Mouse (Mus musculus) splenic B cell, adult 2 months (primary cell): Measurements from ENCODE around the gene Xpo5.

Experiments used
- DNase-seq: peaks from one replicate; pipeline ENCODE4 v3.0.0-alpha.2; 2011; ENCODE audit warnings: low read depth, low spot score
- H3K27me3 ChIP-seq: 2 replicates; pipeline ENCODE4 v1.6.1; 2012; ENCODE audit warnings: mild to moderate bottlenecking, low read length, moderate library complexity, mixed read lengths; ENCODE audit not compliant: control insufficient read depth, poor library complexity, insufficient read depth, severe bottlenecking
- H3K36me3 ChIP-seq: 2 replicates; pipeline ENCODE4 v1.6.1; 2012; ENCODE audit warnings: mild to moderate bottlenecking, low read length, moderate library complexity, mixed read lengths; ENCODE audit not compliant: control insufficient read depth, poor library complexity, insufficient read depth, severe bottlenecking

Xpo5 gene

GRCm38 (mm10) chr17:46239516-46240114, 37.0 kb downstream of the Xpo5 start:
- no peak for DNase-seq
- Histone ChIP-seq H3K27me3 (no peaks in the 10 kb centered on the region), H3K36me3 (peaks cover 13% of the 10 kb centered on the region)

DNA sequence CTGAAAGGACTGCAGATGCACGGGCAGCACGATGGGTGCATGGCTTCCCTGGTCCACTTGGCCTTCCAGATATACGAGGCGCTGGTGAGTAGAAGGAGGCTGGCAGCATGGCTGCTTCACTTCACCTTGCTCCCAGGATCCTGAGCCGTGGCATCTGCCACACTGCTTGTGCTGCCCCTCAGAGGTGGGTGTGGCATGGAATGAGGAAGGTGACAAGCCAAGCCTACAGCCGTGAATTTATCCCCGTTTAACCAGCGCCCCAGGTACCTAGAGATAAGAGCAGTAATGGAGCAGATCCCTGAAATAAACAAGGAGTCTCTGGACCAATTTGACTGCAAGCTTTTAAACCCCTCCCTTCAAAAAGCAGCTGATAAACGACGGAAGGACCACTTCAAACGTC, 38.9 kb downstream of the Xpo5 start:
- H3K36me3 ChIP-seq = peaks cover 12% of the 10 kb centered on the region; the same call in 1 of the 2 replicates
- no peaks in the 10 kb centered on the region for H3K27me3 ChIP-seq
- DNase-seq = no peak

DNA sequence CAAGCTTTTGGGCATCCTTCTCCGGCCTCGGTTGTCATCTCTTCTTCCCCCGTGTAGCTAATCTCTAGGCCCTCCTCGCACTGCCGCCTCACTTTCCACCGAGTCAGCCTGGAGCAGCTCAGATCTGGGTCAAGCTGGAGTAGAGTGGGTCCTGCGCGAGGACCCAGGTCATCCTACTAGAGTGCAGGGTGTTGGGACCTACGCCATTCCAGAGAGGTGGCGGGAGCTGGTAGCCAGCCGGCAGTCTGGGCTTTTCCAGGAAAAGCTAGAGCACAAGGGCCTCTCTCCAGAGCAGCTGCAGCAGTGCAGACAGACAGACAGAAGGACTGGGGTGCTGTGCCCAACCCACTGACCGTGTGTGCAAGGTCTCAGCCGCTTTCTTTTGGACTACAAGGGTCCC, 39.7 kb downstream of the Xpo5 start:
- no peak for DNase-seq
- H3K27me3 ChIP-seq = no peaks in the 10 kb centered on the region
- H3K36me3 ChIP-seq = peaks cover 9% of the 10 kb centered on the region; the same call in 1 of the 2 replicates

DNA sequence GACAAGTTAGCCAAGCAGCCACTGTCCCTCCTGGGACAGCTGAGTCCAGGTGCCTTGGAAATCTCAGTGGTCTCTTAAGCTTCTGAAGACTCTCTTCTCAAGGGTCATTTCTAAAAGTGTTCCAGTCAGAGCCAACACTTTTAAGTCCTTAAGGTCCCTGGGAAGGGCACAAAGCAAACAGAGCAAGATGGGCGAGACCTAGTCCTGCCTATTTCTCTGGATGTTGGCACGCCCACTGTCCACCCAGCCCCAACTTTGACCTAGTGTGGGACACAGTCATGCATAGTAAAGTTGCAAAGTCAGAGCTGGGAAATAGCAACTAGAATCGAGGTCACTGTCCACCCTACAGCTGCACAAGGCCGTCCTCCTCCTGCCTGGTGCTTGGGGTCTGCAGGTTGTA, 40.4 kb downstream of the Xpo5 start:
- Histone ChIP-seq H3K27me3 (no peaks in the 10 kb centered on the region), H3K36me3 (peaks cover 8% of the 10 kb centered on the region; the same call in 1 of the 2 replicates)
- no peak for DNase-seq

DNA sequence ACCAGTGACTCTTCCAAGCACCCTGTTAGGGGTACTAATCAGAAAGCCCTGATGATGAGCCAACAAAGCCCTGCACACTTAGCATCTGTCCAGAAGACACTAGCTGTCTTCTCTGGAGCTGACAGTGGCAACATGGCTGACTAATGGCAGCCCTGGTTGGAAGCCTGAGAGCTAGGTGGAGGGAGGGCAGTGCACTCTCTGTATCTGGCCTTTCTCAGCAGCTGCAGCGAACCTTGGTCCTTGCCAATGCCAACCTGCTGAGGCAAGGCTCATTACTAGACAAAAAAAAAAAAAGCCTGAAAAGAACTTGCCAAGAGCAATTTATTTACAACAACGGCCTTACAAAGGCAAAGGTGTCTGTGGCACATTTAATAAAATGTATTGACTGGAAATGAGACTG, 41.0 kb downstream of the Xpo5 start:
- peaks cover 8% of the 10 kb centered on the region; the same call in 1 of the 2 replicates for H3K36me3 ChIP-seq
- DNase-seq = no peak
- no peaks in the 10 kb centered on the region for H3K27me3 ChIP-seq

- DNase-seq = no peak
- H3K27me3 ChIP-seq = no peaks in the 10 kb centered on the region
- peaks cover 8% of the 10 kb centered on the region; the same call in 1 of the 2 replicates for H3K36me3 ChIP-seq
Measured at GRCm38 (mm10) chr17:46244579-46244978, 42.0 kb downstream of the Xpo5 start.

DNA sequence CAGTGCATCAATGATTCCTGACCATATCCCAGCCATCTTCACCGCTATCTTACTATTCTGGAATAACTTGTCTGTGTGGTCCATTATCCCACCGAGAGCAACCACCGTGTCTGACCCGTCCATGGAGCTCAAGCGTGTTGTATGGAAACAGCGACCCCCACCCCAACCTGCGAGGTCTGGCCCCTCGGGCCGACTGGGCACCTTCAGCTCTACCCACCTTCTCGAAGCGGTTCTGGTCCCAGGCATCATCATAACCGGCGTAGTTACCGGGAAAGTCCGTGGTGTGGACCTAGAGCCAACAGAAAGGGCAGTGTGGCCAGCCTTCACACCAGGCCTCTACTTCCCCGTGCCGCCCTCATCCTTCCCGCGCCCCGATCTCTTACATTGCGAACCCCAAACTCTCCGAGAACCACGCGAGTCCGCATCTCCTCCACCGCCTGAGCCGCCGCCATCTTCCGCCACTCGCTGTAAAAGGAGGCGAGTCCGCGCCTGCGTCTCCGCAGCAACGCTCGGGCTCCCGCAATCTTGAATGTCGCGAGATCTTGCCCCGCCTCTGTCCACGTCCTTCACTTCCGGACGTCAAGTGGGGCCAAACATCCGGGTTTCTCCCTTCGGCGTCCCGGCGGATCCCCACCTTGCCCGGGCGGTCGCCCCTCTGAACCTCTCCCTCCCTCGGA, 45.1 kb downstream of the Xpo5 start, which contains the start of the genes Polr1c and Yipf3:
Gene Polr1c, minus strand, starts transcription at position 543 of the 677 bp plus-strand sequence.
Gene Yipf3, plus strand, starts transcription at position 569 of the 677 bp plus-strand sequence.
- peak; percentile 94 for DNase-seq
- peaks cover 6% of the 10 kb centered on the region for H3K36me3 ChIP-seq
- H3K27me3 ChIP-seq = no peaks in the 10 kb centered on the region

GRCm38 (mm10) chr17:46248189-46248522, 45.6 kb downstream of the Xpo5 start:
- no peak for DNase-seq
- Histone ChIP-seq H3K36me3 (peaks cover 6% of the 10 kb centered on the region), H3K27me3 (no peaks in the 10 kb centered on the region)

DNA sequence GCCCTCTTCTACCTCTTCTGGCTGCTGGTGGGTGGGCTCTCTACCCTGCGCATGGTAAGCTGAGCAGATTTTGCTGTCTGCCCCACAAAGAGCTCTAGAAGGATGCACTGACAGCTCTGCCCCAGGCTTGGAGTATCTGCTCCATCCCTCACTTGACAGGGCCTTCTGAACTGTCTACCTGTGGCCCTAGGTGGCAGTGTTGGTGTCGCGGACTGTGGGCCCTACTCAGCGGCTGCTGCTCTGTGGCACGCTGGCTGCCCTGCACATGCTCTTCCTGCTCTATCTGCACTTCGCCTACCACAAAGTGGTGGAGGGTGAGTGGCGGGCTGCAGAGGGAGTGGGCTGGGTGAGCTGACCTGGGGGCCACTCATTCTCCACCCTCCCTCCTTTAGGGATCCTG, 48.6 kb downstream of the Xpo5 start:
- peaks cover 6% of the 10 kb centered on the region for H3K36me3 ChIP-seq
- no peaks in the 10 kb centered on the region for H3K27me3 ChIP-seq
- peak; percentile 38 for DNase-seq

DNA sequence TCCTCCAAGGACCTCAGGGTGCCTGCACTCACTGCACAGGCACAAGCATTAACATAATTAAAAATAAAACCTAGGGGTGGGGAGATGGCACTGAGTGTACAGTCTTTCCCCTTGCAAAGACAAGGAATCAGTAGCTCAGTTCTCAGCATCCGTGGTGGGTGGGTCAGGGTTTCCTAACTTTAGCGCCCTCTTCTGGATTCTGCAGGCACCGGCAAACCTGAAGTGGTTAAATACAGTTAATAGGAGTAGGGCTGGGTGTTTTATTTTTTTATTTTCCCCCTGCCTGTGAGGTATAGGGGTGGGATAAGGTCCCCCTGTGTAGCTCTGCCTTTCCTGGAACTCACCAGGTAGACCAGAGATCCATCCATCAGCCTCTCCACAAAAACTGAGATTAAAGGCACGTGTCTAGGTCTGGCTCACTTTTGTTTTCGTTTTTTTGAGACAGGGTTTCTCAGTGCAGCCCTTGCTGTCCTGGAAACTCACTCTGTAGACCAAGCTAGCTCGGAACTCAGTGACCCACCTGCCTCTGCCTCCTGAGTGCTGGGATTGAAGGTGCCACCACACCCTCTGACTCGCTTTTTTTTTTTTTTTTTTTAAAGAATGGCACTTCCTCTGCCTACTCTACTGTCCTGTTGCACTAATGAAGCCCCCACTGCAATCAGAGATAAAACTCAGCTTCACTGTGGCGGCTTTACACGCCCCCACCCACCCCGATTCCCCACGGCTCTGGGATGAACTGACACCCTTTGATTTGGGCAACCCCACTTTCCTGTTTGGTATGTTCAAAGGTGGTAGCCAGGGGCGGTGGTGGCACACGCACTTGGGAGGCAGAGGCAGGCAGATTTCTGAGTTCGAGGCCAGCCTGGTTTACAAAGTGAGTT, 50.2 kb downstream of the Xpo5 start:
- peak; percentile 59 for DNase-seq
- peaks cover 6% of the 10 kb centered on the region for H3K36me3 ChIP-seq
- no peaks in the 10 kb centered on the region for H3K27me3 ChIP-seq

GRCm38 (mm10) chr17:46253452-46254084, 51.0 kb downstream of the Xpo5 start, which contains the start of gene Lrrc73:
Lrrc73 (plus strand) TSS chr17:46253531.
- Histone ChIP-seq H3K36me3 (peaks cover 6% of the 10 kb centered on the region), H3K27me3 (no peaks in the 10 kb centered on the region)
- DNase-seq = peak; percentile 93

GRCm38 (mm10) chr17:46254106-46254505, 51.5 kb downstream of the Xpo5 start:
- Histone ChIP-seq H3K36me3 (peaks cover 7% of the 10 kb centered on the region), H3K27me3 (no peaks in the 10 kb centered on the region)
- DNase-seq = no peak

DNA sequence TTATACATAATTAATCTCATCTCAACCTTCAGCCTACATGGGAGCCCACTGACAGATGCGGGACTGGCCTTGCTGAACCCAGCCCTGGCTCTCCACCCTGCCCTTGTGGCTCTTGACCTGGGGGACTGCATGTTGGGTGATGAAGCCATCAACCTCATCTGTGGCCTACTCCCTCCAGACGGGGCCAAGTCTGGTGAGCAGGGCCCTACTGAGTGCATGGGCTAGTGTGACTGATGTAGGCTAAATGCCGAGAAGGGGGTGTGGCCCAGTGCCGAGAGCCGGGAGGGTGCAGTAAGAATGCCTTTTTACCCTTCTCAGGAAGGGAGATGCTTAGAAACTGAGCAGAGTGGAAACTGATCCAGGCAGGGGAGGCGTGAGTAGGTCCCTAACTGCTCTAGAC, 52.6 kb downstream of the Xpo5 start:
- H3K36me3 ChIP-seq = peaks cover 9% of the 10 kb centered on the region
- no peaks in the 10 kb centered on the region for H3K27me3 ChIP-seq
- DNase-seq = no peak

DNA sequence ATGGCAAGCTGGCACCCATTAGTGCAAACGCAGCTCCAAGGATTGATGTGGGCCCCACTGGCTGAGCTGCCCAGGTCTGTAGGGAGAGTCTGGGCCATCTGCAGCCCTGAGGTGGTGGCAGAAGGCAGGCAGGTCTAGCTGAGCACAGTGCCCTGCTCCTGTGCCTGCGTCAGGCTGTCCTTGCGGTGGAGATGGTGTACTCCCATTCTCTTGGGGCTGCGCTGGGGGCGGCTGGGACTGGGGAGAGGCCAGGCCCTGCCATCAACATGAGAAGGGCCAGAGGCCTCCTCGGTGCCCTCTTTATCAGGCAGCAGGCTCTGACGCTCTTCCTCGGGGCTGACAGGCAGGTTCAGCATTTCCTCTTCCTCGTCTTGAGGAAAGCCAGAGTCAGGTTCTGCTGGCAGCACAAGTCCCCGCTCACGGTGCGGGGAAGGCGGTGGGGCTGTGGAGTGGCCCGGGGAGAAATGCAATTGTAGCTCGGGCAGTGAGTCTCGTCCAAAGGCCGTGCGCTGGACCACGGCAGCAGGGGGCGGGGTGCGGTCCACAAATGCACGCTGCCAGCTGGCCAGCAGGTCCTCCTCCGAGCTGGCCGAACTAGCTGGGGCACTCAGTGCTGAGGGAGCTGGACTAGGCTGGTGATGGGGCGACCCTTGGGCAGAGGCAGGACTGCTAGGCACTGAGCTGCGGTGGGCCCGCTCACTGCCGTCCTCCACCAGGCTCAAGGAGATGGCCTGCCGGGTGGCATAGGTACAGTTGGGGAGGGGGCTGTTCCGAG, 55.9 kb downstream of the Xpo5 start:
- no peak for DNase-seq
- Histone ChIP-seq H3K36me3 (peaks cover 4% of the 10 kb centered on the region), H3K27me3 (no peaks in the 10 kb centered on the region)
